Mouse (Mus musculus): ENCODE results near the gene Slc39a9. TPM values are rescaled to one million over a fixed set of nuclear protein-coding genes. Genes with fewer than 3 reads are reported as not detected.
A peak's percentile ranks its signal among the peaks of the same experiment; 100 is the strongest.

Gene Slc39a9
- polyA plus RNA-seq, 1 experiment from 2014 or later: 27.7 TPM

GRCm38 (mm10) chr12:80721458-80721857 is 77.8 kb downstream of the Slc39a9 start:
- no peak overlapping the region for H3K9ac ChIP-seq (replicated peaks; ENCODE audit: low read depth, low read length)
- ATAC-seq (ENCODE audit: low read depth): no peak
- 86% methylated on average over 15 of the region's 15 CpGs for WGBS

GRCm38 (mm10) chr12:80724853-80725559 is 81.3 kb downstream of the Slc39a9 start:
- Histone ChIP-seq H3K4me3 (ENCODE audit: low read depth, low read length) (no peak overlapping the region), H3K4me2 (ENCODE audit: low read depth, low read length) (no peak overlapping the region), H3K9me3 (ENCODE audit: control insufficient read depth, low read length) (no peaks in the 10 kb centered on the region), H3K9ac (replicated peaks; ENCODE audit: low read depth, low read length) (no peak overlapping the region), H3K4me1 (ENCODE audit: control insufficient read depth, insufficient read depth, low read length) (no peaks in the 10 kb centered on the region), H3K36me3 (ENCODE audit: control insufficient read depth, insufficient read depth, low read length) (no peaks in the 10 kb centered on the region), H3K27me3 (ENCODE audit: control insufficient read depth, insufficient read depth, low read length) (no peaks in the 10 kb centered on the region), H3K27ac (ENCODE audit: low read depth, low read length) (no peak overlapping the region)
- no peak for ATAC-seq (ENCODE audit: low read depth)
- 21% methylated on average over 10 of the region's 10 CpGs for WGBS

More at GRCm38 (mm10) chr12:80721458-80721857, 77.8 kb downstream of the Slc39a9 start:
- Histone ChIP-seq H3K27ac (ENCODE audit: low read depth, low read length) (no peak overlapping the region), H3K4me1 (ENCODE audit: control insufficient read depth, insufficient read depth, low read length) (no peaks in the 10 kb centered on the region), H3K36me3 (ENCODE audit: control insufficient read depth, insufficient read depth, low read length) (no peaks in the 10 kb centered on the region), H3K4me3 (ENCODE audit: low read depth, low read length) (no peak overlapping the region), H3K4me2 (ENCODE audit: low read depth, low read length) (no peak overlapping the region), H3K9me3 (ENCODE audit: control insufficient read depth, low read length) (no peaks in the 10 kb centered on the region), H3K27me3 (ENCODE audit: control insufficient read depth, insufficient read depth, low read length) (no peaks in the 10 kb centered on the region)

- Histone ChIP-seq H3K27ac (ENCODE audit: low read depth, low read length) (no peak overlapping the region), H3K4me3 (ENCODE audit: low read depth, low read length) (no peak overlapping the region), H3K9me3 (ENCODE audit: control insufficient read depth, low read length) (no peaks in the 10 kb centered on the region), H3K27me3 (ENCODE audit: control insufficient read depth, insufficient read depth, low read length) (no peaks in the 10 kb centered on the region), H3K4me2 (ENCODE audit: low read depth, low read length) (no peak overlapping the region), H3K9ac (replicated peaks; ENCODE audit: low read depth, low read length) (no peak overlapping the region), H3K36me3 (ENCODE audit: control insufficient read depth, insufficient read depth, low read length) (no peaks in the 10 kb centered on the region), H3K4me1 (ENCODE audit: control insufficient read depth, insufficient read depth, low read length) (no peaks in the 10 kb centered on the region)
- 24% methylated on average over 1 of the region's 1 CpGs for WGBS
- no peak for ATAC-seq (ENCODE audit: low read depth)
These were observed 84.5 kb downstream of the Slc39a9 start for GRCm38 (mm10) chr12:80728207-80728606.

GRCm38 (mm10) chr12:80728814-80729213 is 85.1 kb downstream of the Slc39a9 start:
- Histone ChIP-seq H3K9me3 (ENCODE audit: control insufficient read depth, low read length) (no peaks in the 10 kb centered on the region), H3K4me1 (ENCODE audit: control insufficient read depth, insufficient read depth, low read length) (no peaks in the 10 kb centered on the region), H3K27me3 (ENCODE audit: control insufficient read depth, insufficient read depth, low read length) (no peaks in the 10 kb centered on the region), H3K4me2 (ENCODE audit: low read depth, low read length) (no peak overlapping the region), H3K9ac (replicated peaks; ENCODE audit: low read depth, low read length) (no peak overlapping the region), H3K36me3 (ENCODE audit: control insufficient read depth, insufficient read depth, low read length) (no peaks in the 10 kb centered on the region), H3K27ac (ENCODE audit: low read depth, low read length) (no peak overlapping the region), H3K4me3 (ENCODE audit: low read depth, low read length) (no peak overlapping the region)
- WGBS: 49% methylated on average over 2 of the region's 2 CpGs
- peak; percentile 29; the same call in 1 of the 2 replicates for ATAC-seq (ENCODE audit: low read depth)

- Histone ChIP-seq H3K27ac (ENCODE audit: low read depth, low read length) (no peak overlapping the region), H3K9ac (replicated peaks; ENCODE audit: low read depth, low read length) (no peak overlapping the region), H3K4me3 (ENCODE audit: low read depth, low read length) (no peak overlapping the region), H3K4me2 (ENCODE audit: low read depth, low read length) (no peak overlapping the region), H3K27me3 (ENCODE audit: control insufficient read depth, insufficient read depth, low read length) (no peaks in the 10 kb centered on the region), H3K36me3 (ENCODE audit: control insufficient read depth, insufficient read depth, low read length) (no peaks in the 10 kb centered on the region), H3K9me3 (ENCODE audit: control insufficient read depth, low read length) (no peaks in the 10 kb centered on the region), H3K4me1 (ENCODE audit: control insufficient read depth, insufficient read depth, low read length) (no peaks in the 10 kb centered on the region)
- 88% methylated on average over 12 of the region's 12 CpGs for WGBS
- no peak for ATAC-seq (ENCODE audit: low read depth)
These were observed 86.3 kb downstream of the Slc39a9 start for GRCm38 (mm10) chr12:80729758-80730530.

GRCm38 (mm10) chr12:80730567-80730966 is 86.9 kb downstream of the Slc39a9 start:
- H3K27ac ChIP-seq (ENCODE audit: low read depth, low read length): peak overlapping the region; percentile 55
- H3K4me2 ChIP-seq (ENCODE audit: low read depth, low read length): no peak overlapping the region
- peak; percentile 84 for ATAC-seq (ENCODE audit: low read depth)

More at GRCm38 (mm10) chr12:80730567-80730966, 86.9 kb downstream of the Slc39a9 start:
- Histone ChIP-seq H3K4me3 (ENCODE audit: low read depth, low read length) (no peak overlapping the region), H3K27me3 (ENCODE audit: control insufficient read depth, insufficient read depth, low read length) (no peaks in the 10 kb centered on the region), H3K9me3 (ENCODE audit: control insufficient read depth, low read length) (no peaks in the 10 kb centered on the region), H3K4me1 (ENCODE audit: control insufficient read depth, insufficient read depth, low read length) (peaks cover under 1% of the 10 kb centered on the region; the same call in 1 of the 2 replicates), H3K9ac (replicated peaks; ENCODE audit: low read depth, low read length) (no peak overlapping the region), H3K36me3 (ENCODE audit: control insufficient read depth, insufficient read depth, low read length) (no peaks in the 10 kb centered on the region)
- WGBS: 4% methylated on average over 9 of the region's 9 CpGs

Other genes with a start within 250 kb of the Slc39a9 start
- gene Dcaf5, start 207.3 kb upstream of the Slc39a9 start, polyA plus RNA-seq (2014; fragmentation: Nextera tagmentation; extraction: Ambion mirVana): 25.3 and 25.6 TPM in 2 replicates
- gene Exd2, start 180.8 kb upstream of the Slc39a9 start, polyA plus RNA-seq (2014; fragmentation: Nextera tagmentation; extraction: Ambion mirVana): 60.9 and 63.6 TPM in 2 replicates
- 21.2 and 22.7 TPM in 2 replicates for gene Galnt16, start 125.6 kb upstream of the Slc39a9 start, polyA plus RNA-seq (2014; fragmentation: Nextera tagmentation; extraction: Ambion mirVana)
- gene Erh, start 458 bp downstream of the Slc39a9 start, polyA plus RNA-seq (2014; fragmentation: Nextera tagmentation; extraction: Ambion mirVana): 193 and 264 TPM in 2 replicates
- 6.8 and 9.3 TPM in 2 replicates for gene Plekhd1, start 48.7 kb downstream of the Slc39a9 start, polyA plus RNA-seq (2014; fragmentation: Nextera tagmentation; extraction: Ambion mirVana)
- gene Ccdc177, start 116.8 kb downstream of the Slc39a9 start, polyA plus RNA-seq (2014; fragmentation: Nextera tagmentation; extraction: Ambion mirVana): 3.1 and 3.6 TPM in 2 replicates
- 11.6 and 13.6 TPM in 2 replicates for gene Susd6, start 146.6 kb downstream of the Slc39a9 start, polyA plus RNA-seq (2014; fragmentation: Nextera tagmentation; extraction: Ambion mirVana)

Measured in neural tube, embryonic 14.5 days (tissue).